Mouse (Mus musculus) small intestine, adult 2 months (tissue): ENCODE data around the gene Man2a1. TPM values are rescaled to one million over a fixed set of nuclear protein-coding genes. Genes with fewer than 3 reads are reported as not detected.
"Not testable (repeated sequence)": the region's sequence is repeated elsewhere in the genome, so short reads cannot be mapped to it uniquely, and the experiment has no call there.

ENCODE experiments used
- H3K27ac ChIP-seq: fragments of 200-500 bp; 2 replicates; pipeline ENCODE4 v1.5.1; 2012; ENCODE audit warnings: low read depth, low read length, control low read depth, inconsistent platforms; ENCODE audit not compliant: insufficient read depth
- H3K27me3 ChIP-seq: fragments of 200-500 bp; 2 replicates; pipeline ENCODE4 v1.6.1; 2012; ENCODE audit warnings: mild to moderate bottlenecking, moderate library complexity, low read length, inconsistent platforms; ENCODE audit not compliant: control insufficient read depth, insufficient read depth
- H3K36me3 ChIP-seq: fragments of 200-500 bp; 2 replicates; pipeline ENCODE4 v1.6.1; 2012; ENCODE audit warnings: mild to moderate bottlenecking, low read length, control low read depth, inconsistent platforms; ENCODE audit not compliant: control insufficient read depth, insufficient read depth
- H3K4me1 ChIP-seq: fragments of 200-500 bp; 2 replicates; pipeline ENCODE4 v1.6.1; 2012; ENCODE audit warnings: low read length, inconsistent platforms, mixed read lengths; ENCODE audit not compliant: control insufficient read depth, insufficient read depth, insufficient read length
- H3K4me3 ChIP-seq: fragments of 200-500 bp; 2 replicates; pipeline ENCODE4 v1.5.1; 2012; ENCODE audit warnings: low read depth, mild to moderate bottlenecking, control low read depth, inconsistent platforms, low read length, moderate library complexity
- CTCF ChIP-seq: fragments of 200-500 bp; IDR thresholded peaks from 2 replicates; pipeline ENCODE4 v1.5.1; 2012; ENCODE audit warnings: low read depth, mild to moderate bottlenecking, control low read depth, inconsistent platforms, low read length, moderate library complexity, mixed read lengths; ENCODE audit not compliant: insufficient replicate concordance, insufficient read length; ENCODE audit errors: extremely low read depth
- POLR2A ChIP-seq: fragments of 200-500 bp; IDR thresholded peaks from 2 replicates; pipeline ENCODE4 v1.6.1; 2012; ENCODE audit warnings: low read depth, mild to moderate bottlenecking, control low read depth, inconsistent platforms, low read length, moderate library complexity
- WGBS: fragments of 180-500 bp; shearing (Covaris S2); methylation state at CpG from one replicate; pipeline ENCODE4 v1.1.7; 2018; 5-methylcytosine and 5-hydroxymethylcytosine counted together
- polyA plus RNA-seq: library from polyadenylated mRNA; depleted of rRNA; stranded (reverse); fragments of >200 nt; gene quantifications from 2 replicates; pipeline ENCODE4 v1.2.3, GENCODE M21; 2012

Gene Man2a1
- polyA plus RNA-seq, 1 experiment = 6.7 TPM

GRCm38 (mm10) chr17:64752126-64753019 is 151.8 kb downstream of the Man2a1 start:
- Histone ChIP-seq H3K27me3 (no peaks in the 10 kb centered on the region), H3K36me3 (peaks cover 22% of the 10 kb centered on the region), H3K4me1 (peaks cover 7% of the 10 kb centered on the region; the same call in 1 of the 2 replicates), H3K27ac (no peak overlapping the region), H3K4me3 (no peak overlapping the region)
- 81% methylated on average over 13 of the region's 13 CpGs for WGBS
- TF ChIP-seq POLR2A (no peak), CTCF (no peak)

- 77% methylated on average over 6 of the region's 6 CpGs for WGBS
These were observed 153.0 kb downstream of the Man2a1 start for GRCm38 (mm10) chr17:64753507-64753906.

GRCm38 (mm10) chr17:64754142-64754863 is 153.8 kb downstream of the Man2a1 start:
- H3K4me1 ChIP-seq = peaks cover 2% of the 10 kb centered on the region; the same call in 1 of the 2 replicates
- H3K27ac ChIP-seq = peak overlapping the region; percentile 55
- H3K27me3 ChIP-seq = no peaks in the 10 kb centered on the region
- H3K36me3 ChIP-seq = peaks cover 16% of the 10 kb centered on the region
- TF ChIP-seq POLR2A = no peak
- no peak for TF ChIP-seq CTCF
- 67% methylated on average over 9 of the region's 9 CpGs for WGBS
- no peak overlapping the region for H3K4me3 ChIP-seq

More at GRCm38 (mm10) chr17:64753507-64753906, 153.0 kb downstream of the Man2a1 start:
- H3K36me3 ChIP-seq = peaks cover 17% of the 10 kb centered on the region
- no peaks in the 10 kb centered on the region for H3K27me3 ChIP-seq
- H3K27ac ChIP-seq = no peak overlapping the region
- peaks cover 2% of the 10 kb centered on the region; the same call in 1 of the 2 replicates for H3K4me1 ChIP-seq
- TF ChIP-seq POLR2A (no peak), CTCF (no peak)
- no peak overlapping the region for H3K4me3 ChIP-seq

- Histone ChIP-seq H3K27me3 (no peaks in the 10 kb centered on the region), H3K4me3 (no peak overlapping the region), H3K4me1 (peaks cover 2% of the 10 kb centered on the region; the same call in 1 of the 2 replicates), H3K27ac (no peak overlapping the region), H3K36me3 (peaks cover 14% of the 10 kb centered on the region)
- TF ChIP-seq POLR2A = no peak
- no peak for TF ChIP-seq CTCF
- WGBS = 71% methylated on average over 5 of the region's 5 CpGs
These were observed 154.7 kb downstream of the Man2a1 start for GRCm38 (mm10) chr17:64755191-64755590.

GRCm38 (mm10) chr17:64762651-64763050 is 162.1 kb downstream of the Man2a1 start:
- 43% methylated on average over 4 of the region's 4 CpGs for WGBS
- H3K4me1 ChIP-seq, H3K4me3 ChIP-seq, H3K27ac ChIP-seq, H3K27me3 ChIP-seq, H3K36me3 ChIP-seq: not testable (repeated sequence)

- Histone ChIP-seq H3K36me3 (no peaks in the 10 kb centered on the region), H3K27ac (no peak overlapping the region), H3K4me1 (no peaks in the 10 kb centered on the region), H3K27me3 (no peaks in the 10 kb centered on the region), H3K4me3 (no peak overlapping the region)
- 98% methylated on average over 4 of the region's 4 CpGs for WGBS
- TF ChIP-seq CTCF (no peak), POLR2A (no peak)
These were observed 163.0 kb downstream of the Man2a1 start for GRCm38 (mm10) chr17:64763491-64763890.

- Histone ChIP-seq H3K27me3 (no peaks in the 10 kb centered on the region), H3K36me3 (no peaks in the 10 kb centered on the region), H3K27ac (no peak overlapping the region), H3K4me3 (no peak overlapping the region), H3K4me1 (no peaks in the 10 kb centered on the region)
- TF ChIP-seq CTCF (no peak), POLR2A (no peak)
- 86% methylated on average over 11 of the region's 11 CpGs for WGBS
These were observed 163.9 kb downstream of the Man2a1 start for GRCm38 (mm10) chr17:64764175-64765122.
